Mouse (Mus musculus) forebrain, embryonic 13.5 days (tissue): Measurements from ENCODE around the gene Thoc7. TPM values are rescaled to one million over a fixed set of nuclear protein-coding genes. Genes with fewer than 3 reads are reported as not detected.

Source experiments
- ATAC-seq: fragments of 200-750 bp; cut with Nextera tagmentation; 2 replicates; pipeline ENCODE4 v1.8.0; 2017
- H3K27ac ChIP-seq: fragments of 300-500 bp; sonication (generic); 2 replicates; pipeline ENCODE4 v1.5.1; 2015; ENCODE audit warnings: inconsistent platforms, mild to moderate bottlenecking, moderate library complexity
- H3K27me3 ChIP-seq: fragments of 300-500 bp; sonication (generic); 2 replicates; pipeline ENCODE4 v1.6.1; 2015; ENCODE audit warnings: mild to moderate bottlenecking, inconsistent platforms
- H3K36me3 ChIP-seq: fragments of 300-500 bp; sonication (generic); 2 replicates; pipeline ENCODE4 v1.6.1; 2015; ENCODE audit warnings: mild to moderate bottlenecking, inconsistent platforms; ENCODE audit not compliant: poor library complexity, severe bottlenecking
- H3K4me1 ChIP-seq: fragments of 300-500 bp; sonication (generic); 2 replicates; pipeline ENCODE4 v1.6.1; 2015; ENCODE audit warnings: inconsistent platforms
- H3K4me2 ChIP-seq: fragments of 300-500 bp; sonication (generic); 2 replicates; pipeline ENCODE4 v1.6.1; 2015; ENCODE audit warnings: inconsistent platforms, mild to moderate bottlenecking, moderate library complexity
- H3K4me3 ChIP-seq: fragments of 300-500 bp; sonication (generic); 2 replicates; pipeline ENCODE4 v1.5.1; 2015; ENCODE audit warnings: mild to moderate bottlenecking, inconsistent platforms
- H3K9ac ChIP-seq: fragments of 300-500 bp; sonication (generic); 2 replicates; pipeline ENCODE4 v1.6.1; 2015; ENCODE audit warnings: mild to moderate bottlenecking, inconsistent platforms
- H3K9me3 ChIP-seq: fragments of 300-500 bp; sonication (generic); replicated peaks from 2 replicates; pipeline ENCODE4 v1.6.1; 2016; ENCODE audit warnings: inconsistent platforms
- WGBS: fragments of 180-500 bp; shearing (Covaris S2); methylation state at CpG from one replicate; pipeline ENCODE4 v1.1.7; 2015; 5-methylcytosine and 5-hydroxymethylcytosine counted together
- polyA plus RNA-seq: library from polyadenylated mRNA; unstranded; fragments of >200 nt; fragmentation: Nextera tagmentation; extraction: Ambion mirVana; gene quantifications from 2 replicates; pipeline ENCODE4 v1.2.1, GENCODE M21; 2015

Thoc7 gene
- polyA plus RNA-seq, 1 experiment from 2014 or later: 233 TPM

DNA sequence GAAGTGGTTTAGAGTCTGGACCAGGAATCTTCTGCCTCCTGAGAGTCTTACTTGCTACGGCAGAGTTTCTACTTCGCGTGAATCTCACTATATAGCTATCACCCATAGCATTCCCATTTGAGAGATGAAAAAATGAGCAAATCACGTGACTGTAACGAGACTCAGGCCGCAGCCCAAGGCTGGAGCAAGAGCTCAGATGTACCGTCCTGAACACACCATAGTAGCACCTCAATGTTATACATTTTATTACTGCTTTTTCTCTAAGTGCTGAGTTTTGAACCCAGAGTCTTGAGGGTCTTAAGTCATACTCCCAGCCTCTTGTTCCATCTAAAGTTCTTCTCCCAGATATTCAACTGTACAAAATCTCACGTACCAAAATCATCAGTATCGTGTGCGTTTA is 44.4 kb downstream of the Thoc7 start:
- Histone ChIP-seq H3K4me3 (no peak overlapping the region), H3K4me2 (no peak overlapping the region), H3K27ac (no peak overlapping the region), H3K4me1 (no peaks in the 10 kb centered on the region), H3K27me3 (no peaks in the 10 kb centered on the region), H3K9me3 (no peaks in the 10 kb centered on the region), H3K9ac (no peak overlapping the region), H3K36me3 (no peaks in the 10 kb centered on the region)
- 88% methylated on average over 10 of the region's 10 CpGs for WGBS
- 0 out of 2 replicates have a peak, but pooled peaks have one; percentile 31 for ATAC-seq

DNA sequence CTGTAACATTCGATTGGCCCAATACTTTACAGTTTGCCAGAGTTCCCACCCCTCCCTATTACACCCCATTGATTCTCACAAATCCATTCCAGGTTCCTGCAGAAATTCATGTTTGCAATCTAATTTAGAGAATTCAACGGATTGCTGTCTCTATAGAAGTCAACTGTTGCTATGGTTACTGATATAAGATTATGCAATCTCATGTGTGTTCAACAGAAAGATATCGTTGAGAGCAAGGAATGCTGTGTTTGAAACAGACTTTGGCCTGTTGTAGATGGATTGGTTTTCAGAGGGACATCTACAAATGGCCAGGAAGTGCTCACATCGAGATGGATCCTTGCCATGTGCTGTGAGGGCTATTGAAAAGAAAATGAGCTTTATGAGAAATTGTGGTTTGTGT is 46.4 kb downstream of the Thoc7 start:
- H3K27ac ChIP-seq: no peak overlapping the region
- ATAC-seq: no peak
- H3K9me3 ChIP-seq: no peaks in the 10 kb centered on the region
- H3K36me3 ChIP-seq: no peaks in the 10 kb centered on the region
- no peak overlapping the region for H3K4me3 ChIP-seq
- H3K9ac ChIP-seq: no peak overlapping the region
- H3K4me1 ChIP-seq: no peaks in the 10 kb centered on the region
- H3K4me2 ChIP-seq: no peak overlapping the region
- no peaks in the 10 kb centered on the region for H3K27me3 ChIP-seq
- 70% methylated on average over 4 of the region's 4 CpGs for WGBS

DNA sequence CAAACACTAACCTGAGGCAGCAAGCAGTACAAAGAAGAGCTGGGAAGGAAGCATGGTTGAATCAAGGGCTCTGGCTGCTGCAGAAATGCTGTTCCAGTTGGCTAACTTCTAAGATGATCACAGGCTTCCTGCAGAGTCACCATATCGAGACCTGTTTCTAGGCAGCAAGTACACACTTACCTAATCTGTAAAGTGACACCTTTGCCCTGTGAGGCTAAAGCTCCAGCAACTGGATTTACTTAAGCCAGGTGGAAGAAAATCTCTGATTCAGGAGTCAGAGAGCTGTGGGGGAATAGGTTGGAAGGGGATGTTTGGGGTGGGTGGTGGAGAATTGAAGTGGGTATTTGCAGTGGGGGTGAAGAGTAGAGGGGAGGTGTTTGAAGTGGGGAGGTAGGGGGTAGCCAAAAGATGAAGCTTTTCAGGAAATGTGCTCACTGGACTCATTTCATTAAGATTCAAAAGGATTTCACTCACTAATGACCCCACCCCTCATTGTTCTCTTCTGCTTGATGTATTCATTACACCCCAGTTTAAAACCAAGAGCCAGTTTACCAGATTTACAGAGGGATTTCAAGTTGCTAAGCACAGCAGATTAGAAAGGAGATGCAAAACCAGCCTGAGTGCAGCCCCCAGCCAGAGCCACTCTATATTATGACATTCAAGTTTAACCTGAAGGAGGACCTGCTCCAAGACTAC is 47.1 kb downstream of the Thoc7 start, which contains the start of gene Gm281:
Gene Gm281 (minus strand): TSS at position 92 of the 696 bp plus-strand sequence.
- H3K4me1 ChIP-seq: no peaks in the 10 kb centered on the region
- H3K9ac ChIP-seq: no peak within 1 kb of the TSS
- 12% methylated on average over 1 of the region's 1 CpGs for WGBS
- no peak within 1 kb of the TSS for H3K4me3 ChIP-seq
- H3K9me3 ChIP-seq: no peaks in the 10 kb centered on the region
- no peak within 1 kb of the TSS for H3K4me2 ChIP-seq
- no peak within 1 kb of the TSS for H3K27ac ChIP-seq
- H3K36me3 ChIP-seq: no peaks in the 10 kb centered on the region
- no peak for ATAC-seq
- no peaks in the 10 kb centered on the region for H3K27me3 ChIP-seq

GRCm38 (mm10) chr14:13910148-13910547 is 51.5 kb downstream of the Thoc7 start:
- whole genome bisulfite sequencing: 86% methylated on average over 2 of the region's 2 CpGs
- Histone ChIP-seq H3K4me3 (no peak overlapping the region), H3K36me3 (no peaks in the 10 kb centered on the region), H3K27me3 (no peaks in the 10 kb centered on the region), H3K9me3 (no peaks in the 10 kb centered on the region), H3K4me2 (no peak overlapping the region), H3K27ac (no peak overlapping the region), H3K9ac (no peak overlapping the region), H3K4me1 (no peaks in the 10 kb centered on the region)
- ATAC-seq: no peak

DNA sequence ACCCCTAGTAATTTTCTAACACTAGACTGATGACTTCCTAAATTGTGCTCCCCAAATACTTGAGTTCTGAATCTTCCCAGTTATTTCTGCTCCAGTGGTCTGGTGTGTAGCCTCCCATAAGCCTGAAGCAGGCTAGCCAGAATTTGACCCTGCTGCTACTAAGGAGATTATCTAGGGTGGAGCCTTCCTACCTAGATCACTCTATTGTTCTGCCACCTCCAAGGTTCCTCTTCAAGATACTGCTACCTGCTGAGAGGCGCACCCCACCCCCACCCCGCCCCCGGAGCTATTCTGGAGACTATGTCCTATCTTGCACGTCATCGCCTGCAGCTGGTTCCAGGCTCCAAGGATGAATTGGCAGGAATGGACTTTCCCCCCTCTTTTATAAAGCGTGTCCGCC is 54.5 kb downstream of the Thoc7 start:
- ATAC-seq: no peak
- no peak overlapping the region for H3K4me2 ChIP-seq
- no peaks in the 10 kb centered on the region for H3K27me3 ChIP-seq
- no peak overlapping the region for H3K27ac ChIP-seq
- H3K9me3 ChIP-seq: no peaks in the 10 kb centered on the region
- H3K4me1 ChIP-seq: no peaks in the 10 kb centered on the region
- H3K9ac ChIP-seq: no peak overlapping the region
- H3K36me3 ChIP-seq: no peaks in the 10 kb centered on the region
- H3K4me3 ChIP-seq: no peak overlapping the region
- 88% methylated on average over 7 of the region's 7 CpGs for WGBS

GRCm38 (mm10) chr14:13906461-13906860 is 55.2 kb downstream of the Thoc7 start:
- ATAC-seq: no peak
- 0 out of 2 replicates have a peak, but pooled peaks cover under 1% of the 10 kb centered on the region for H3K4me1 ChIP-seq
- H3K9me3 ChIP-seq: no peaks in the 10 kb centered on the region
- H3K4me3 ChIP-seq: no peak overlapping the region
- H3K9ac ChIP-seq: no peak overlapping the region
- no peaks in the 10 kb centered on the region for H3K27me3 ChIP-seq
- no peaks in the 10 kb centered on the region for H3K36me3 ChIP-seq
- no peak overlapping the region for H3K27ac ChIP-seq
- H3K4me2 ChIP-seq: no peak overlapping the region
- WGBS: 93% methylated on average over 1 of the region's 1 CpGs

DNA sequence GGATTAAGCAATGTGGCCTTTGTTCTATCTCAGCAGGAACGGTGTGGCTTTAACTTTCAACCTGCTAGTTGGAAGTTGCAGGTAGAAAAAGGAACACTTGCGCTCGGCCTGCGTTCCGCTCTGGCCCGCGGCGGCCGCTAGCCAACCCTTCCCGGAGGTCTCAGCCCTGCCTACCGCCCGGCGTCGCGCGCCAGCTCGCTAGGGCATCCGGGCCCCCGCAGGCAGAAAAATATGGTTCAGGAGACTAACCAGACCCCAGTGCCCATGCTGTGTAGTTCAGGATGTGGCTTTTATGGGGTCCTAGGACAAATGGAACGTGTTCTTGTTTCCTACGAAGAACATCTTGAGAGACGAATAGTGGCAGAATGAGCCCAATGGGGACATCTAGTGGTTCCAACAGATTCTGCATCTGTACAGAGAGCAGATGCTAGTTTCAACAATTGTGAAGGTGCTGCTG is 60.0 kb downstream of the Thoc7 start:
- Histone ChIP-seq H3K9me3 (no peaks in the 10 kb centered on the region), H3K4me3 (peak overlapping the region; percentile 50), H3K4me2 (peak overlapping the region; percentile 74), H3K36me3 (no peaks in the 10 kb centered on the region), H3K9ac (peak overlapping the region; percentile 69), H3K27me3 (0 out of 2 replicates have a peak, but pooled peaks cover 8% of the 10 kb centered on the region), H3K4me1 (0 out of 2 replicates have a peak, but pooled peaks cover 7% of the 10 kb centered on the region), H3K27ac (no peak overlapping the region)
- ATAC-seq: peak; percentile 90
- 1% methylated on average over 22 of the region's 22 CpGs for WGBS

Other genes with a start within 250 kb of the Thoc7 start
- gene Gm281, start 47.4 kb downstream of the Thoc7 start, polyA plus RNA-seq: 0.08 TPM in 1 of 2 replicates, not detected in the other
- gene Atxn7, start 412 bp downstream of the Thoc7 start, polyA plus RNA-seq: 4.2 and 5.9 TPM in 2 replicates
- gene Psmd6, start 159.1 kb upstream of the Thoc7 start, polyA plus RNA-seq: 308 and 313 TPM in 2 replicates
- gene Olfr720, start 225.0 kb upstream of the Thoc7 start, polyA plus RNA-seq: not detected in 2 replicates